Comparison of ENCODE assay signal across 16 mouse cellular contexts in genomic region chr10:71583716-71584115, GRCm38 (mm10).
"Had no signal": no experiment of that assay in that cellular context is flagged by ENCODE, and none has a peak within 500 bp of the region (broad histone marks: within the 10 kb centered on the region; RNA-seq: fewer than 3 reads in every experiment).

No protein-coding gene starts in this region.

- DNase-seq: retina, postnatal 1 day; right cerebral cortex, adult 18-20 months; right cerebral cortex, postnatal 14 days; right cerebral cortex, postnatal 25 days; right cerebral cortex, postnatal 4 days; spleen, adult 18-20 months; thymus, adult 18-20 months; thymus, adult 2 months; thymus, postnatal 14 days; thymus, postnatal 25 days; thymus, postnatal 36 days; thymus, postnatal 4 days had no signal

- H3K4me1 ChIP-seq: neural tube, embryonic 13.5 days; neural tube, embryonic 15.5 days; stomach, embryonic 15.5 days had no signal

- H3K36me3 ChIP-seq: neural tube, embryonic 13.5 days; neural tube, embryonic 15.5 days; stomach, embryonic 15.5 days had no signal

- H3K27ac ChIP-seq: neural tube, embryonic 13.5 days; neural tube, embryonic 15.5 days; stomach, embryonic 15.5 days; stomach, postnatal 0 days had no signal

- H3K9me3 ChIP-seq: neural tube, embryonic 13.5 days; neural tube, embryonic 15.5 days; stomach, embryonic 15.5 days had no signal

- H3K27me3 ChIP-seq: neural tube, embryonic 13.5 days; neural tube, embryonic 15.5 days; stomach, embryonic 15.5 days had no signal

- H3K4me3 ChIP-seq: neural tube, embryonic 13.5 days; neural tube, embryonic 15.5 days; stomach, embryonic 15.5 days had no signal
